Mouse (Mus musculus) testis, adult 2 months (tissue): ENCODE results near the gene Taf4. TPM values are rescaled to one million over a fixed set of nuclear protein-coding genes. Genes with fewer than 3 reads are reported as not detected.

Experiments used
- H3K27ac ChIP-seq: fragments of 200-500 bp; 2 replicates; pipeline ENCODE4 v1.5.1; 2012; ENCODE audit warnings: low read depth, low read length; ENCODE audit not compliant: control insufficient read depth, insufficient read depth
- H3K27me3 ChIP-seq: fragments of 200-500 bp; 2 replicates; pipeline ENCODE4 v1.6.1; 2012; ENCODE audit warnings: mild to moderate bottlenecking, low read length, moderate library complexity; ENCODE audit not compliant: control insufficient read depth, insufficient read depth
- H3K36me3 ChIP-seq: fragments of 200-500 bp; 2 replicates; pipeline ENCODE4 v1.6.1; 2012; ENCODE audit warnings: mild to moderate bottlenecking, low read length; ENCODE audit not compliant: control insufficient read depth, insufficient read depth
- H3K4me1 ChIP-seq: fragments of 200-500 bp; 2 replicates; pipeline ENCODE4 v1.6.1; 2012; ENCODE audit warnings: low read length; ENCODE audit not compliant: control insufficient read depth, insufficient read depth
- H3K4me3 ChIP-seq: fragments of 200-500 bp; 2 replicates; pipeline ENCODE4 v1.5.1; 2012; ENCODE audit warnings: low read depth, mild to moderate bottlenecking, low read length, moderate library complexity, mixed read lengths; ENCODE audit not compliant: control insufficient read depth
- CTCF ChIP-seq: fragments of 200-500 bp; IDR thresholded peaks from 2 replicates; pipeline ENCODE4 v1.5.1; 2012; ENCODE audit warnings: low read depth, mild to moderate bottlenecking, inconsistent platforms, low read length, moderate library complexity; ENCODE audit not compliant: control insufficient read depth, insufficient read depth, insufficient replicate concordance
- POLR2A ChIP-seq: fragments of 200-500 bp; IDR thresholded peaks from 2 replicates; pipeline ENCODE4 v1.6.1; 2012; ENCODE audit warnings: low read depth, mild to moderate bottlenecking, inconsistent platforms, low read length, moderate library complexity; ENCODE audit not compliant: control insufficient read depth
- polyA plus RNA-seq: library from polyadenylated mRNA; depleted of rRNA; stranded (reverse); fragments of >200 nt; gene quantifications from 2 replicates; pipeline ENCODE4 v1.2.3, GENCODE M21; 2012

Taf4 gene
- polyA plus RNA-seq, 1 experiment = 4.2 TPM

DNA sequence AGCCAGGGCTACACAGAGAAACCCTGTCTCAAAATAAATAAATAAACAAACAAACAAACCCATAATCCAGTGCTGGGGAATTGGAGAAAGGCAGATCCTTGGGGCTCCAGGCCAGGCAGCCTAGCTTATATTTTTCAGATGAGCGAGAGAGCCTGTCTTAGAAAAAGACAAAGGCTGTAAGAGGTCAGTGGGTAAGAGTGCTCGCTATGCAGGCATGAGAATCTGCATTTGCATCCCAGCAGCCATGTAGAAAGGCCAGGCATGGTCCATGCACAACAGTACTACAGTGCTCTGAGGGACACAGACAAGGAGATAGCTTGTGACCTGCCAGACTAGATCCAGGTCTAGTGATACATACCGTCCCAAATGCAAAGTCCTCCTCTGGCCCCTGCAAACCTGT, 6.3 kb upstream of the Taf4 start:
- TF ChIP-seq CTCF = no peak
- TF ChIP-seq POLR2A = no peak
- Histone ChIP-seq H3K27me3 (no peaks in the 10 kb centered on the region), H3K4me1 (no peaks in the 10 kb centered on the region), H3K27ac (no peak overlapping the region), H3K36me3 (no peaks in the 10 kb centered on the region; the same call in 1 of the 2 replicates), H3K4me3 (no peak overlapping the region)

GRCm38 (mm10) chr2:179980616-179981015, 4.2 kb upstream of the Taf4 start:
- no peaks in the 10 kb centered on the region; the same call in 1 of the 2 replicates for H3K36me3 ChIP-seq
- H3K27me3 ChIP-seq = no peaks in the 10 kb centered on the region
- H3K4me1 ChIP-seq = no peaks in the 10 kb centered on the region
- no peak for TF ChIP-seq POLR2A
- no peak overlapping the region for H3K27ac ChIP-seq
- no peak overlapping the region for H3K4me3 ChIP-seq

DNA sequence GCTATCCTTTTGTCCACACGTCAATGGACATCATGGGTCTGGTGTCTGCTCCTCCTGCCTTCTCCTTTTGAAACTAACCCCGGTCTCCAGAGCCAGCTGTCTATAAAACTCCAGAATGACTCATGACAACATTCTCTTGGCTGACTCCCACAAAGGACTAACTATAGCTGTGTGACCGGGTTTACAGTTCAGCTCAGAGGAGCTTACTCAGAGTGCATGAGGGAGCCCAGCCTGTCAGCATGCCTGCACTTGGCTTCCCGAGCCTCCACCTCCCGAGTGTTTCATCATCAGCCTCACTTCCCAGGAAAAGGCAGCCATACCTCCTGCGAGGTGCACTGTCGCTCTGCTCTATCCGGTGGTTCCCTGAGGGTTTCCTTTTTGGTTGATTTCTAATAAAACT, 3.4 kb upstream of the Taf4 start:
- TF ChIP-seq POLR2A (no peak), CTCF (no peak)
- Histone ChIP-seq H3K27ac (no peak overlapping the region), H3K4me3 (no peak overlapping the region), H3K4me1 (peaks cover 4% of the 10 kb centered on the region), H3K27me3 (no peaks in the 10 kb centered on the region), H3K36me3 (no peaks in the 10 kb centered on the region; the same call in 1 of the 2 replicates)

GRCm38 (mm10) chr2:179978250-179978649, 1.8 kb upstream of the Taf4 start:
- TF ChIP-seq POLR2A (no peak), CTCF (no peak)
- Histone ChIP-seq H3K27ac (no peak overlapping the region), H3K36me3 (no peaks in the 10 kb centered on the region; the same call in 1 of the 2 replicates), H3K27me3 (no peaks in the 10 kb centered on the region), H3K4me1 (peaks cover 7% of the 10 kb centered on the region), H3K4me3 (0 out of 2 replicates have a peak overlapping the region, but pooled peaks have one; percentile 9)

DNA sequence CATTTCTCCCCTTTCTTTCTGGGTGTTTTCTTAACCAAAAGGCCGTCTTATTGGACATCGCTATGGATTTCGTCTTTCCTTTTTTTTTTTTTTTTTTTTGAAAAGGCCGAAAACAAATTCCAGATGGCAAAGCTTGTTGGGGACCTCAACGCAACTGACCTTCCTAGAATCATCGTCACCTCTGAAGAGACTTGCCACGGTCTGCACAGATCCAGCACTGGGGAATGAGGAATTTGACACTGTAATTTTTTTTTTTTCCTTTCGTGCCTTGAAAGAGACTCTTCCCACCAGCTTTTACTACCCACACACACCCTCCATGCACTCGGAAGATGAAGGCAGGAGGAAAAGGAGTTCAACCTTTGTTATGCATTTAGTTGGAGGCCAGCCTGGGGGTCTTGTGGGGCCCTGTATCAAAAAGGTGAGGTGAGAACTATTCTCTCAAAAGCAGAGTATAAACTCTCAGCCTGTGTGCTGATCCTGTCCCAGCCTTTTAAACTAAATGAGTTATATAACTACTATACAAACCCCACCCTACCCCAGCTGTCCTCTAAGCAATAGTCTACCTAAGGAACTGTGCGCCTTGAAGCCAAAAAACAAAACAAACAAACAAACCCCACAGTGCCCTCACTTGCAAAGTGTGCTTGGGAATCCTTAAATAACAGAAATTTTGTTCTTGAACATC, 1.0 kb upstream of the Taf4 start:
- Histone ChIP-seq H3K4me1 (peaks cover 7% of the 10 kb centered on the region), H3K36me3 (no peaks in the 10 kb centered on the region; the same call in 1 of the 2 replicates), H3K4me3 (peak overlapping the region; percentile 99), H3K27me3 (no peaks in the 10 kb centered on the region), H3K27ac (peak overlapping the region; percentile 98)
- TF ChIP-seq CTCF (no peak), POLR2A (no peak)

DNA sequence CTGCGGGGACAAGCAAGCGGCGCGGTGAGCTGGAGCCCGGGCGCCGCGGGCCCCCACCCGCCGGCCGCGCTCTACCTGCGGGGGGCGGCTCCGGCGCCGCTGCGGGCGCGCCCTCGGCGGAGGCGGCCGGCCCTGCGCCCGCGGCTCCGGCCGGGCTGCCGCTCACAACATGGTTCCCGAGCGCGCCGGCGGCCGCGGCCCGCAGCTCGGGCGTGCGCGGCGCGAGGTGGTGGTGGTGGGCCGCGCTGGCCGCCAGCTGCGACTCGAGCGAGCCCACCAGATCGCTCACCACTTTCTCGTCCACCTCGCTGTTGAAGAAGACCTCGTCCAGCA, 185 bp downstream of the Taf4 start:
- Histone ChIP-seq H3K4me1 (peaks cover 7% of the 10 kb centered on the region), H3K27ac (peak overlapping the region; percentile 90), H3K36me3 (no peaks in the 10 kb centered on the region; the same call in 1 of the 2 replicates), H3K4me3 (peak overlapping the region; percentile 98), H3K27me3 (no peaks in the 10 kb centered on the region)
- TF ChIP-seq POLR2A = no peak
- no peak for TF ChIP-seq CTCF

DNA sequence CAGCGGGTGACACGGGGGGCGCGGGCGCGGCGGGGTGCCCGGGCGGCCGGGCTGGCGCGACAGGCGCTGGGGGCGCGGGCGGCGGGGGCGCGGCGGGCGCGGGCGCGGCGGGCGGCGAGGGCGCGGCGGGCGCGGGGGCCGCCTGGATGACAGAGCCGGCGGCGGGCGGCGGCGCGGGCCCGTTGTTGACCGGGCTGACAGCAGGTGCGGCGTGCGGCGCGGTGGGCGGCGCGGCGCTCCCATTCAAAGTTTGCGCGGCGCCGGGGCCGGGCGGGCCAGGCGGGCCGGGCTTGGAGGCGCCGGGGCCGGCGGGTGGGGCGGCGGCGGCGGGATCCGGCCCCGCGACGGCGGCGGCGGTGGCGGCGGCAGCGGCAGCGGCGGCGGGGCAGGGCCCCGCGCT, 595 bp downstream of the Taf4 start:
- TF ChIP-seq CTCF (no peak), POLR2A (no peak)
- Histone ChIP-seq H3K36me3 (no peaks in the 10 kb centered on the region; the same call in 1 of the 2 replicates), H3K4me1 (peaks cover 7% of the 10 kb centered on the region), H3K27ac (no peak overlapping the region), H3K27me3 (no peaks in the 10 kb centered on the region), H3K4me3 (peak overlapping the region; percentile 98; the same call in 1 of the 2 replicates)
